Mouse (Mus musculus): Measurements from ENCODE around the gene Slc12a4. TPM values are rescaled to one million over a fixed set of nuclear protein-coding genes. Genes with fewer than 3 reads are reported as not detected.

Gene Slc12a4
- total RNA-seq, 1 experiment from 2014 or later: 36.9 TPM

- DNase-seq: no peak
Measured at GRCm38 (mm10) chr8:105969367-105969766, 3.5 kb upstream of the Slc12a4 start.

DNA sequence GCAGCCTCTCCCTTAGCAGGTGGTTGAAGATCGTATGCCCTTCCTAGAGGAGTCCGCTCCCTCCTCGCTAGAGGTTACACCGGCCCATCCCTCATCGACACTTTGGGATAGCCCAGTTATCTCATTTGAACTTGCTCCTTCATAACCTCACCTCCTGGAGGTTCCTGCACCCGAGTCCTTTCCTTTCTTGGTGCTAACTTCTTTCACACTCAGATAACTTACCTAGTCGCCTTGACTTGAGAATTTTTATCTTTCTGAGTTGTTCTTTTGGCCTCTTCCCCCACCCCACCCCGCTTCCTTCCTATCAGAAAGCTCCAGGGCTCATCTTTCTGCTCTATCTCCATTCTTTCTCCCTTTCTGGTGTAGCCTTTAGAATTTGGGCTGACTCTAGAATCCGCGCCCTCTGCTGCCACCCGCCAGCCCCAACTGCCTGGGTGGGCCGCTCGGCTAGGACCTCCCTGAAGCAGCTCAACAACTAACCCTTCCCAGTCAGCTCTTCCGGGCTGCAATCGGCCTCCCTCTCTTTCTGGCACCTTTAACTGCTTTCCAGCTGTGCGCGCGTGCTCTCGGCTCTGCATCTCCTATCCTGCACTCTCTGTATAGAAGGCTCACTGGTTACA lies 905 bp upstream of the Slc12a4 start:
- peak; percentile 40 for DNase-seq

GRCm38 (mm10) chr8:105965266-105965904 lies 512 bp downstream of the Slc12a4 start:
- peak; percentile 78 for DNase-seq

GRCm38 (mm10) chr8:105964506-105965265 lies 1.2 kb downstream of the Slc12a4 start:
- DNase-seq: no peak

DNA sequence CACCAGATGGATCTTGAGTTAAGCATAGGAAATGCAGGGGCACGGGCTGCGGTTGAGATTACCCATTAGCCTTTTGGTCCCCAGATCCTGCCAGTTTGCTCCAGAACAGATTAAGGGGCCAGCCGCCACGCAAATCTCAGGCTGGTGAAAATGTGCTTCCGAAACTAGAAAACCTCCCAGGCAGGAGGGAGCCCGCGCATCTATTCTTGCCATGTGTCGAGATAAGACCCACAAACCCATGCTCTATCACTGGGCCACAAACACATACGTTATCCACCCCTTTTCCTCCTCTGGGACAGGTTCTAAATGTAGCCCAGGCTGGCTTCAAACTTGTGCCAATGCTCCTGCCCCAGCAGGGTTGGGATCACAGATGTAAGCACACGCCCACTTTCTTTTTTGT lies 4.4 kb downstream of the Slc12a4 start:
- DNase-seq: no peak

DNA sequence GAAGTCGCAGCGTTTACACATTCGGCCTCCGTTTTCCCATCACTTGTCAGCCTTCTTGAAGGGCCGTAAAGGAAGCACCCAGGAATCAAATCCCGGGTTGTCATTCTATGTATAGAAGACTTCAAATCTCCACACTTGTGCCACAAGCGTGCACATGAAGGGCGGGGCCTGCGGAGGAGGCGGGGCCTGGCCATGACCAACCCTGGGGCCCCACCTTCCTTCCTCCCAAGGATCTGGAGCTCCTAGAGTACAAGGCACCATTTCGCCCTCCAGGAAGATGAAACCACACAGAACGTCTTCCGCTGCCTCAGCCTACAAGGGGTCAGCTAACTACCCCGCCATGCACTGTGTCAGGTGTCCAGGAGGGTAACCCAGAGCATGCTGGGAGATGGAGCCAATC lies 4.8 kb downstream of the Slc12a4 start:
- no peak for DNase-seq

DNA sequence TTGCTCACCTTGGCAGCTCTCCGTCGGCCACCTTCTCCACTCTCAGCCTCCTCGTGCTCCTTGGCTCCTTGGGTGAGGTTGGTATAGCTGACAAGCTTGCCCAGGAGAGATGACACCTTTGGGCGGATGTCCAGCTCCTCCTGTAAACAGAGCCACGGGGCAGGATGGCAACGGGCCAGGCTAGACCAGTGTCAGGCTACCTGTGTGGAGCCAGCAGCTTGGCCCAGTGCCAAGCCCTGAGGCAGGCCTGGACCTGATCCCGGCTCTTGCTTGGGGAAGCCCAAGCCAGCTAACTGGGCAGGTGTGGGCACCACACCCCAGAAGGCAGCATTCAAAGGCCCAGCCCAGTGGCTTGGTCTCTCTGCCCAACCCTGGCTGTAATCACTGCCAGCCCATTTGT lies 6.5 kb downstream of the Slc12a4 start:
- peak; percentile 41 for DNase-seq

GRCm38 (mm10) chr8:105957813-105958212 lies 8.1 kb downstream of the Slc12a4 start:
- DNase-seq: peak; percentile 78

DNA sequence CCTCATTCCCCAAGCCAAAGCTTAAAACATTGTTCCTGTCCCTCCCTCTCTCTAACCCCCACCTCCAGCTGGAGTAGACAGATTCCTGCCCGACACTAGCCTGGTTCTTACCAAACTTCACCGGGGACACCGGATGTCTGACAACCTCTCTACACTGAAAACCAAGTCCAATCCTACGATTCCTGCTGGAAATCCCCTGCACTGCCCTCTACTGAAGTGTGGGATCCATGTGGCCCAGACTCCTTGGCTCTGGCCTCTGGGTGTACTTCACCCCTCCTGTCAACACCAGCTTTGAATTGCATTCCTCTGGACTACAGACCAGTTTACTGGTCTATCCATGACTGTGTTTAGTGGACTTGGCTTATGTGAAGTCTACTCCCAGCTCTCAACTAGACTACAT lies 9.3 kb downstream of the Slc12a4 start:
- no peak for DNase-seq

- DNase-seq: peak; percentile 31
Measured at GRCm38 (mm10) chr8:105951057-105951659, 14.7 kb downstream of the Slc12a4 start.

DNA sequence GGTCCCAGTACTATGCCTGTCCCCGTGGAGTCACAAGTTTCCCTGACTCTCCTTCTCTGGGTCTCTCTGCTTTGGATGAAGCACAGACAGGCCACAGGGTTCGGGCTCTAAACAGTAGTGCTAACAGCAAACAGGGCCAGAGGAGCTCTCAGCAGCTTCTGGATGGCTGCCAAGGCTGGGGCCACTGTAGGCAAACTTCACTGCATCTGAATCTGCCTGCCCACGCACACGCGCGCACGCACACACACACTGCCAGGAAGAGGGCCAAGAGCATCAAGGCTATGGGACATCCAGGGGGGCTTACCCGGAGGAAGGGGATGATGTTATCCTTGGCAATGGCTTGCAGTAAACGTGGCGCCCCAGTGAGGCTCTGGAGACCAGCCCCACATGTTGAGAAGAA lies 16.5 kb downstream of the Slc12a4 start:
- peak; percentile 76 for DNase-seq

GRCm38 (mm10) chr8:105943321-105943739 lies 22.6 kb downstream of the Slc12a4 start, which contains the start of gene Lcat:
Gene Lcat (minus strand): TSS chr8:105943382.
- DNase-seq: no peak

GRCm38 (mm10) chr8:105942542-105942941 lies 23.4 kb downstream of the Slc12a4 start:
- DNase-seq: no peak

DNA sequence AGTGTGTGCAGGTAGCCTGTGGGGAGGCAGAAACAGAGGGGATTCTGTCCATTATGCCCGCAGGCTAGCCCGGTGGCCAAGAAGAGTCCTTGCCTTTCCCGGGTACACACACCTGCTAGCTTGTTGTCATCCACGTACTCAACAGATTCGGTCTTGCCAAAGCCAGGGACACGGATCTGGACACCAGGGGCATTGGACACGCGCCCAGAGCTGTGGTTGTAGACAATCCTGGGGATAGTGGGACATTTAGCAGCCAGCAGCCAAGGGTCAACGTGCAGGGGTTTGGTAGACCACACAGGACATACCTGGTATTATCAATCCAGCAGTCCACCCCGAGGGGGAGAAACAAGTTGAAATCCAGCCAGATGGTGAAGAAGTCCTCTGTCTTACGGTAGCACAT lies 23.9 kb downstream of the Slc12a4 start:
- no peak for DNase-seq

DNA sequence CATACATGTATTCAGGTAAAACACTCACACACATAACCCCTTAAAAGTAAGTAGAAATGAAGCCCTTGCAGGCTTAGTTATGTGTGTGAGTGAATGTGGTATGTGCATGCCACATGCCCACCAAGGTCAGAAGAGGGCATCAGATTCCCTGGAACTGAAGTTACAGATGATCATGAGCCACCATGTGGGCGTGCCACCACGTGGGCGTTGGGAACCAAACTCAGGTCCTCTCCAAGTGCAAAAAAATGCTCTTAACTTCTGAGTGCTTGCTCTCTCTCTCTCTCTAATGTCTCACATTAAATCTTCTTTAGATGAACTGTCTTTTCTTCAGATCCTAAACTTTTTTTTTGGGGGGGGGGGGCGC lies 27.6 kb downstream of the Slc12a4 start, which contains the start of gene Psmb10:
TSS of gene Psmb10 (minus strand) at position 139 of the 364 bp plus-strand sequence.
- peak; percentile 72 for DNase-seq

DNA sequence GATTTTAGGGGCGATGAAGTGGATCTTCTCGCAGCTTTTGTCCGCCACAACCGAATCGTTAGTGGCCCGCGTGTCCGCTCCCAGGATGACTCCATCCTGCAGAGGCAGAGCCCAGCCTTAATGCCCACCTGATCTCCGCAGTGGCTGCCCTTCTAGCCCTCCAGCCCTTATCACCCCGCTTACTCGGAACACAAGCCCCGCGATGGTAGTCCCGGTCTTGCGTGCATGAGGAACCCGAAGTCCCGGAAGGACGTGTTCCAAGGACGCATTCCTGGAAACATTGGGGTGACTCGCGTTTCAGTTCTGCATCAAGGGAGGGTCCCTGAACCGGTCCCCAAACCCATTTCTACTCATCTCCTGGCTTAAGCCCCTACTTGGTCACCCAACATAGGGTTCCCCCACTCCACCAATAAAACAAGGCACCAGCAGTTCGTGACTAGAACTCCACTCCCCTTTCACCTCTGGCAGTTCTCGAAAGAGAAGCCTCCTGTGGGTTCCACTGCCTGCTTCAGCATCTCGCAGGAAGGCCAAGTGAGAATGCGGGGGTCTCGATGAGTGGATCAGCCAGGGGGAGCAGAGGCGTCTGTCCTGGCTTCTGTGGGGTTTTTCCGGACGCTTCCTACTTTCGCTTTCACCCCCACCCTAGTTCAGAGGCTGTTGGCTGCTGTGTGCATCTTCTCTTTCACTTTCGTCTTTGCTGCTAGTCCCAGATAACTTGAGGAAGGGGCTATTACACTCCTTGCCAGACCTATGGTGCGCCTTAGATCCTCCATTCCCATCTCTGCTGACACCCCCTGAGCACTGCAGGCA lies 28.2 kb downstream of the Slc12a4 start:
- DNase-seq: peak; percentile 74

GRCm38 (mm10) chr8:105936866-105937475 lies 28.9 kb downstream of the Slc12a4 start:
- DNase-seq: peak; percentile 94

DNA sequence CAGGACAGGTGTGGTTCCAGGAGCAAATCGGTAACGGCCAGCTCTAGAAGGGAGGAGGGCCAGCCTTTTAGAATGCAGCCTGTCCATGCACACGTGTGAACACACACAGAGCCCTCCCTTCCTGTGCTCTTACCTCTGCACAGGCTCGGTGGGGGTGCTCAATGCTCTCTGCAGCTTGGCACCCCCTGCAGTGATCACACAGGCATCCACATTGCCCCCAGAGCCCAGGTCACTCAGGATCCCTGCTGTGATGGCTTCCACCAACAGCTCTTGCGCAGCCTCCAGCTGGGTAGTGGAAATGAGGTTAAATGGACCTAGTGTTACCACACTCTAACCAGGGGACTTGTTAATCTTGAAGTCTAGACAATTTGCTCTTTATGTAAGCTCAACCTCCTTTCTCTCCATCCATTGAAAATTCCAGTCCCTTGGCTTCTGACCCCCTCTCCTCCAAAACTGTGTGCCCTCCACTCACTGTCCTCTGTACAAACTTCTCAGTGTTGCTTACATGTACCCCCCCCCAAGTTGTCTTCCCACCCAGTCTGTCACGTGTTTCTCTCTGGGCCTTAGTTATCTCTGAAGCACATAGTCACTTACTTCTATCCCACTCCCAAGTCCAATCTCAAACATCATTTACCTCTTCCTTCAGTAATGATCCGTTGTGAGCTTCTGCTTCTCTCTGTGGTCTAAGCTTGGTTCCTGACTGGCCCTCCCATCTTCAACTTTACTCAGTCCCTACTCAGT lies 29.9 kb downstream of the Slc12a4 start:
- DNase-seq: no peak

DNA sequence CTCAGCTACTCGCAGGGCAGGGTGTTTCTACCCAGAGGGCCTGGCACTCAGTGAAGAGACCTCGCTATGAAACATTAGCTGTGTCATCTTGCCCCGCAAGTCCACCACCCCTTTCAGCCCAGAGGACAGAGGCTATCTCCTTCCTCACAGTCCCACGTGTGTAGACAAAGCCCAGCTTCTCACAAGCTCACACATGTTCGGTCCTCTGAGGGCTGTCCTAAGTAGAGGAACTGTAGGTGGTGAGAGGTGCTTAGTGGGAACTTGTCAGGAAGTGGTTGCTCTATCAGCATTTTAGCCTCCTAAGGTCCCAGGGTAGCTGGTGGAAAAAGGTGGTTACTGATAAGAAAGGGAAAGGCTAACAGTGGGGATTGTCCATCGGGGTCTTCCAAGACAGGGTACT lies 30.8 kb downstream of the Slc12a4 start:
- no peak for DNase-seq

GRCm38 (mm10) chr8:105933762-105934161 lies 32.1 kb downstream of the Slc12a4 start, which contains the start of gene Ctrl:
Gene Ctrl (minus strand): TSS chr8:105933862.
- DNase-seq: no peak

DNA sequence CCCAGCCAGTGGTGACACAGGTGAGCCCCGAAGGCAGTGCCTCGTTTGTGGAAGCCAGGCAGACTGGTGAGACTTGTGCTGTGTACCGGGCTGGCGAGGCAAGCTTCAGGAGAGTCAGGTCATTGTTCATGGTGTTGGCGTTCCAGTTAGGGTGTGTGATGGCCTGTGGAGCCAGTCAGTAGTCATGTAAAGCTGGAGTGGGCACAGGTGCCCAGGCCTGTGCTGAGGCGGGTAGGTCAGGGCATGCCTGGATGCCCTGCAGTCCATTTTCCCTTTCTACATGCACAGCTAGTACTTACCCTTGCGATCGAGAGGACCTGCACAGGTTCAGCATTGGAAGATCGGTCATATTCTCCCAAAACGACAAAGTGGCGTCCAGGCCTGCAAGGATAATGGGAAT lies 33.4 kb downstream of the Slc12a4 start:
- no peak for DNase-seq
